Mouse (Mus musculus) cerebellum, adult 9-11 months (tissue): ENCODE measurements at regions not wholly inside any gene's neighbourhood (a gene's known extent, or its start where the extent isn't known, plus 50 kb on each side); places are given as distances from the start of the nearest gene placed in this dataset.
"Not testable (repeated sequence)": the region's sequence is repeated elsewhere in the genome, so short reads cannot be mapped to it uniquely, and the experiment has no call there.

ENCODE experiments used
- DNase-seq: peaks from one replicate; pipeline ENCODE4 v3.0.0; 2022

DNA sequence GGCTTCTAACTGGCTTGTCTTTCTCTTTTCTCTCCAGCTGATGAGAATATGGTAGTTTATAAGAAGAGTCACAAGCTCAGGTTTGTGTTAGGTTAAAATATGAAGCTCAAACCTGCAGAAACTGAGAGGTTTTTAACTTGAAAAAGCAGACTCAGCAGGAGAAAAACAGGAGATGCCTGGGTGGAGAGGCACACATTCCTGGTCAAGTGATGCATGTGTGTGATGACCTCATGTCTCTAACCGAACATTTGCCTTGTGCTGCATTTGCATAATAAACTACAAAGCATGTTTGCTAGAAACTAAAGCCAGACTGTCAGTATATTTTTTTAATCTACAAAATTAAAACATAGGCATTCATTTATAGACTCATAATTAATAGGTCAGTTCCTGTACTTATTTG, 182.2 kb upstream of the Ctso start:
- no peak for DNase-seq

DNA sequence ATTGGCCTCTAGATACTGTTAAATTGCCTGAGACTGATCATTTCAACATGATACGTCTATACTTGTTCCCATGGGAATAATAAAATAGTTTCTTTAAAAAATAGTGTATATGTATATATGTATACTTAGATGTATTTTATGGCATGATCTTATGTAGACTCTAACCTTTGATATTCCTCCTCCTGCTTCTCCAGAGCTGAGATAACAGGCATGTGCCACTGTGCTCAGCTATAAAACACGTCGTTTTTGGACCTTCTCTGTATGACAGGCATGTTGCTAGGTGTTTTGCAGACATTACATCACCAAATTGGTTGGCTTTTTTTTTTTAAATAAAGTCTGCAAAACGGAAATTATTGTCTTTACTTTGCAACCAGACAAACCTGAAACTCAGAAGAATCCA, 179.4 kb upstream of the Ctso start:
- no peak for DNase-seq

DNA sequence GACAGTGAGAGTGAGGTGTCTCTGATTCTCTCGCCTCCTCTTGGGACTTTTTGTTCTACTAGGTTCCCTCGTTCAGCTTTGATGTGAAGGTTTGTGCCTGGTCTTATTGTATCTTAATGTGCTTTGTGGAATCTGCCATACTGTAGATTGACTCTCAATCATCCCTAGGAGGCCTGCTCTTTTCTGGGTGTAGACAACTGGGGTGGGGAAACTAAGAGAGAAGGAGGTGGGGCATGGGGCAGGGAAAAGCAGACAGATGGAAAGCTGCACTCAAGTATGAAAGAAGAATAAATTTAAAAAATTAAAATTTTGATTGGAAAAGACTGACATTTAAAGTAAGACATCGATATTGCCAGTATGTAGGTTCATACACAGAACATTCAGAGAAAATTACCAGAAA, 172.0 kb upstream of the Ctso start:
- DNase-seq = no peak

DNA sequence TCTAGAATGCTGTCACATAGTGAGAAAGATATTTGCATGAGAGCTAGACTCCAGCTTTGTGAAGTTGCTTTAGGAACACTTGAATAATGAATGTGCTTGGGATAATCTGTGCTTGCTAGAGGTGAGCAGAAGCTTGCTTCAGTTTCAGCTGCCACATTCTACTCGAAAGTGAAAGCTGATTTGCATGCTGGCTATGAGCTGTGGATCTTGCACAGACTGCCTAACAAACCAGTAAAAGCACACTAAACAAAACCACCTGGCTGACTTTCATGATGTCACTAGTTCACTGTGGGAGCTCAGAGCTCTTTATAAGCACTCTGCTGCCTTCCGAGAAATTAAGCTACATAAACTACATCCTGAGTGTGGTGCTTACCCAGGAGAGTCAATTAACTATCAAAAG, 171.5 kb upstream of the Ctso start:
- DNase-seq = no peak

DNA sequence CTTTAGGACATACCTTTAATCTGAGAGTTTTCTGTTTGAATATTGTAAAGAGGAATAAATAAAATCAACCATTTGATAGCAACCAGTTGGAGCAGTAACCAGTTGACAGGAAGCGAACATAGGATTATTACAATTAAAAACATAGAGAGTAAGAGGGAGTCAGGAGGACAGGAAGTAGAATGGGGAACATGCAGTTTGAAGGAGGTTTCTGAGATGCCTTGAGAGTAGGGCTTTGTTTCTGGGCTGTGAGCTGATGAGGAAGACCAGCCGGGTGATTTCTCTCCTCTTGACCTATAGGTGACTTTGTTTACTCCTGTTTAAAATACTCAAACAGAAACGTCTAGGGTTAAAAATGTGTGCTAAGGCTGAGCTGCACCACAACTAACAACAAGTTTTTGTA, 160.6 kb upstream of the Ctso start:
- no peak for DNase-seq

DNA sequence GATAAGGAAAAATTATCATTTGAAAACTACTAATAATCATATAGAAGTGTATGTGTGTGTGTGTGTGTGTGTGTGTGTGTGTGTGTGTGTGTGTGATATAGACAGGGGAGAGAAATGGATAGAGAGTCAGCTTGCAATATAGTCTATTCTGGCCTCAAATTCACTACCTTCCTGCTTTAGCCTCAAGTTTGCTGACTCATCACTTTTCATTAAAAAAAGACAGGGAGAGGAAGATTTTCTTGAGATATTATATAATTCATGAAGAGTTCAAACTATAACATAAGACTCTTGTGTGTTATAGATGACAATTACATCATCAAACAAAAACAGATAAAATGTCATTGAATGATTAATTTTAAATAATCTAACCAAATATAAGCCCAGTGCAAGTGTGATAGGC, 159.4 kb upstream of the Ctso start:
- no peak for DNase-seq

DNA sequence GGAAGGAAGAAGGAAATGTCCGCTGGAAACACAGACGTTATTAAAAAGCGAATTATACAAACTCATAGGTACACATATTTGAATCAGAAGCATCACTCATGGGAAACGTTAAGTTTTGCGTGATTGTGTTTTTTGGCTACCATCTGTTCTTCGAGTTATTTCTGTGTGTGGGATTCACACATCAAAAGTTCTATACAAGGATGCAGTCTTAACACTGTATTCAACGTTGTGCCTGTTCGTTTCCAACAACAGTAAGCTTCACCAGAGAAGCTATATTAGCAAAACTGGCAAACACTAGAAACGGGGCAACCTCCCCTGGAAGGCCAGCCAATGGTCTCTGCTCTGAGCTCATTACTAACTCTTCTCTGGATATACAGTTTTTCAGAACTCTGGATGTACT, 150.3 kb upstream of the Ctso start:
- no peak for DNase-seq

DNA sequence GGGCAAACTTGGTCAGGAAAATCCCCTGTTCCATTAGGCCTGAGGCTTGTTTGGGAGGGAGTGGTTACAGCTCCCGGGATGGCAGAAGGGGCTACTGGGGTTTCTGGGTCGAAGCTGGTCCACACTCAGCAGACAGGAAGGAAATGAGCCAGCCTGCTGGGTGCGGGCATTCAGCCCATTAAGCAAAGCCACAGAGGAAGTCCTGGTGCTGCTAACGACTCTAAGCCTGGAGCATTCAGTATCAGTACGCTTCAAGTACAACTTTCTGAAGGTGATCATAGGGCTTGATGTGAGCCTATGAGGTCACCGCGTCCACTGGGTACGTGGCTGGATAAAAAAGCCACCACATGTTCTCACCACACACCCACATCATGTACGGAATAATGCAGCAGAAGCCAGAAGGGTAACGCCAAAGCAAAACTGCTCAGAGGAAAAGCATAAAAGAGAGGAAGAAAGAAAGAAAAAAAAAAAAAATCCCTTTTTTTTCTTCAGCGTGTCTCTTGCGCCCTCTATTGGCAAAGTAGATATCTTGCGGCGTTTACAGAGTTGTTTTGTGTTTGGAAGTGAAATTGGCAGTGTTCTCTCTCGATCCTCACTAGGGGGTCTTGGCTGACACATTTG, 149.4 kb upstream of the Ctso start:
- peak; percentile 4 for DNase-seq

DNA sequence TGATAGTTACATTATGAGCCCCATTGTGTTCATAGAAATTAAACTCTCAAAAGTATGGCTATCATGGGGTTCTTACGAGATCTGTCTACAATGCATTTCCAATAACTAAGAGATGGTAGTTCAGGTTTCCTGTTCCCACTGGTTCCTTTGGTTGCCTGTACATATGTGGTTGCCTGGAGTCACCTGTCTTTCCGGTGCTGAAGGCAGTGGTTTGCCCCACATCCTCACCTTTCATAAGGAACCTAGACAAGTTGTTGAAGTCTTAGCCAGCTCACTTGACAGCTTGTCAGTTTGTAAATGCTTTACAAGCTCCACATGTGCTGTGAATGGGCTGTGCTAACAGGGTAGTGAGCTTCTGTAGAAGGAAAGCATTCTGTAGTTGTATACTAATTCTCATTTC, 143.5 kb upstream of the Ctso start:
- DNase-seq = no peak

DNA sequence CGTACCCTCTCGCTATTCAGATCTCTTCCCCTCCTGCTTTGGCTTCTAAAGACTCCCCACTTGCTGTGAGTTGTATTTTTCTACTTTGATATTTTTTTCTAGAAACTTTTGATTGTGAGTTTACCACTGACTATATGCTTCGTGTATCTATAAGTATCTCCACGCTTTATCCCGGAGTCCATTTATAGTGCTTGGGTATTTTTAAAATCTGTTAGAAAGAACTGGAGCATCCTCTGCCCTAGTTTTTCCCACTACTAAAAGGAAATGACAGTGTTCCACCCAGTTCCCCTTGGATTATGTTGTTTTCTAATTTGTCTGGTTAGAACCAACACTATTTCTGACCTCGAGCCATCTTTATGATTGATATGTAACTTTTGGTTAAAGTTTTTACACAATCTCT, 142.7 kb upstream of the Ctso start:
- no peak for DNase-seq

DNA sequence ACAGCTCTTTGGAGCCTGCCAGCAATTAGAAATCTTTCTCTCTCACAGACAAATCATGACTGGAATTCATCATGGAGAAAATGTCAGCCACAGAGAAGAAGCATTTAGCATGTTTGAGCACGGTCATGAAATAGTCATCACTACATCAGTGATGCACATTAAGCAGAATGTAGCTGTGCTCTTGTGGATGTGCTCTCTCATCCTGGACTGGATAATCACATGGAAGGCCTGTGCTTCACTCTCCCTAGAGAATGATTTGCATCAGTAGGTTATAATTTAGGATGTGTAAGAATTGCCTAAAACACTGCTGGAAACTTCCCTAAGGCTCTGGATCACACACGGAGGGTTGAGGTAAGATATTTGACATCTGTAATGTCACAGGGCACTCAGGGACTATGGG, 130.3 kb upstream of the Ctso start:
- no peak for DNase-seq

DNA sequence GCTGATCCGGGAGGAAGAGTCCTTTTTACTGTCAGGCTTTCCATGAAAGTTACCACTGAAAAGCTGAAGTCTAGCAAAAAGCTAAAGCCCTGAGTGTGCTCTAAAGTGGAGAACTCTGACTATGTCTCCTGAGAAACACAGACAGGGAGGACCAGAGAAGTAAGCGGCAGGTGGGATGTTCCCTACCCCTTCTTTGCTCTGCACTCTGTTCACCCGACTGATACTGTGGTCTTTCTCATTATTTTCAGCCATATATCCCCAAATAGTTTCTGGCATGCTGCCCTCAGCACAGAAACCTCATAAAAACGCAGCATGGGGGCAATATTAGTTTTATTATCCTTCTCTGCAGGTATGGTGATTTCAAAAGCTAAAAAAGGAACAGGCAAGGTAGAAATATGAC, 126.7 kb upstream of the Ctso start:
- DNase-seq = no peak

DNA sequence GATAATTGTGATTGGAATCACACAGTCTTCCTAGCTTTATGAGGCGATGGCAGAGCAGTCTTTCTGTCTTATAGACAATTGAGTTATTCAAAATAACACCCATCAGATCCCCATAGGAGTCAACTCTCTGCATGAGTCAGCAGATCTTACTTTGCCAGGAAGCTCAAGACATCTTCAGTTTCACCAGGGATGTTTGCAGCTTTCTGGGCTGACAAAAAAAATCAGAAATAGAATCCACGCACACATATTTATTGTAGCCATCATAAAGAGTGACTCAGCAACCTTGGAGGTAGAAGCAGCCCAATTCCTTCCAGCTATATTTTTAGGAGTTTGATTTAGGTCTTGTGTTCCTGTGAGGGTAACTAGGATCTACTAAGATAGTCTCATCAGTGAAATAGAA, 122.8 kb upstream of the Ctso start:
- DNase-seq = no peak

DNA sequence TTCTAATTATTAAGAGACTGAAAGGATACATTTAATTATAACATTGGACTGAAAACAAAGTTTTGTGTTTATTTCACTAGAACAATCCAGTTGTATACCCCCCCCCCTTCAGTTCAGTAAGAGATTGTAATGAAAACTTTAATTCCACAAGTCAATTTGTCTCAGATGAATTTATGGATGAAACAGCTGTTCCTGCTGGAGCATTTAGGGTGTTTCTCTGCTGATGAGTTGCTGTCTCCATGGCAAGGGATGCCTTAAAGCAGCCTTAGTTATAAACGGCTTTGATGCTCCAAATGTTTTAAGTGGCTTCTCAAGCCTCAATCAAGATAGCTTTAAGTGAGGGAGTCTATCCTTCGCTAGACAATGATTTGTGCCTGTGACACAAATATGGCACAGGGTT, 112.1 kb upstream of the Ctso start:
- DNase-seq = no peak

DNA sequence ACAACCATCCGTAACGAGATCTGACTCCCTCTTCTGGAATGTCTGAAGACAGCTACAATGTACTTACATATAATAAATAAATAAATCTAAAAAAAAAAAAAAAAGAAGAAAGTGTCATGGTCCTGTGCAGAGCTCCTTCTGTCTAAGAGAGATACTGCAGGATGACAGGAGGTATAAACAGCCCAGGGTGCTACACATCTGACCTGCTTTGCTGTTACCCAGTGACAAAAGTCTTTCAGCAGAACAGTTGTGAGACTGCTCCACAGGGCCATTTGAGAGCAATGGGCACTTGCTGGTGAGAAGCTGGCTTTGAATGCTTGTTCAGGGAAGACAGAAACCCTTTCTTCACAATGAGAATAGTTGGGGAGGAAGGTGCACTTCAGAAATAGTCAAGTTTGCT, 102.9 kb upstream of the Ctso start:
- no peak for DNase-seq

DNA sequence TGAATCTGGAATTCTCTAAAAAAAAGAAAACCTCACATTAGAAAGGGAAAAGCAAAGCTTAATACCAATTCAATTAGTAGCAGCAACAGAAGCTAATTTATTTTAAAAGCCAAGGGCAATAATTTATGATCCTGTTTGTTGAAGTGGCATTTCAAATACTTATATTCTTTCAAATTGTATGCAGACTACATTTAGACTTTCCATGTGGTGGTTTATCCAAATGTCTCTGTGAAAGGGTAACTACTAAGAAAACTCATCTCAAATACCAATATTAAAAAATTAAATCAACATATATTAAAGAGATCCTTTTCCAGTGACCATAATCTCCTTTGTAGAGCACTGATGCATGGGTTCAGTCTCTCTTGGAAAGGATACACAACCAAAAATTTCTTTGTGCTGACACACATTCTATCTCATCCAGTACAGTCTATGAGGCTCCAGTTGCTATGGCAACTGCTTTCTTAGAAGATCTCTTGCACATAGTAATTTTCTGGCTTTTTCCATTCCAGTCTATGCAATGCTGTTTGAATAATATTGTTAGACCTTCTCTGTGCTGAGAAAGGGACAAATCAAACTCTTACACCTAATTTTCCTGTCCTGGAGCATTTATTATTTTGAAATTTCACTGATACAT, 102.3 kb upstream of the Ctso start:
- DNase-seq = no peak

DNA sequence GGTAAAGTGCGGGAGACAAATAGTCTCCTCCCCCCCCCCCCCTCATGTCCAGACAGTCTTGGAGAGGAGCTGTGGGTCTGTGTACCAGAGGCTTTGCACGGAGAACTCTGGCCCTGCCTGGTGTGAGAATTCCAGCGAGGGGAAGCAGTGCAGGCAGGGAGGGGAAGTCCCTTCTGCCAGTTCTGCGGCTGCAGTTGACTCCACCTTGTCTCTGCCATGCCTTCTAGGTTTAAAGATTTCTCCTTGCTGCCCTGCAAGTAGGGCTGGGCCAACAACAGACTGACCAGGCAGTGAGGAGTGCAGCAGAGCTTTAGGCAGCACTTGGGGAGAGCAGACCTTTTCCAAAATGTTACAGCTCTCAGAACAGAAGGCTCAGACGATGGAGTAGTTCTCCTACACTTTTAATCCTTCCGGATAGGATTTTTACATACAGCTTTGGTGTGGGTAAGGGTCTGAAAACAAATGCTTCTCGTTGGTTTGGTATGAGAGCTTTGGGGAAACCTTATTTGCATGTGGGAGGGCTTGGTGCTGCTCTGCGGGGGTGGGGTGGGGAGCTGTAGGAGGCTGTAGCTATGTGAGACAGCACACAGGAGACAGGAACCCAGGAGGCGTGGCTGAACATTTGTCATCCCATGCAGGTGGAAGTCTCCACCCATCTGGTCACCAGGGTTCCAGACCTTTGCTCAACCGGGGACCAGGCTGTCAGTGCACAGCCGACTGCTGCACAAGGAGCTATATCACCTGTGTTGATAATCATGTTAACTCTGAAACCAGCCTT, 96.8 kb upstream of the Ctso start:
- DNase-seq = no peak

DNA sequence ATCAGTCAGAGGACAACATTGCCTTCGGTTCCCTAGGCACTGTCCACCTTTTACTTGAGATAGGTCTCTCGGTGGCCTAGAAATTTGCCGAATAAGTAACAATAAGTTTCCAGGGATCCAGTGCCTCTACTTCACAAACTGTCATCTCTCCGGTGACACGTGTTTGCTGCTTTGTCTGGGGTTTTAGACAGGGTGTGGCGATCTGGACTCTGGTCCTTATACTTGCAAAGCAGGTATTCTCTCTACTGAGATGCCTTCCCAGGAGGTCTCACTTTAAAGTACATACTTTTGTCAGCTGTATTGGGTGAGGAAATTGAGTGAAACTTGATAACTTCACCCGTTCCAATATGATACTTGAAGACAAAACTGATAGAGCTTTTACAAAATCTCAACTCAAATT, 95.9 kb upstream of the Ctso start:
- no peak for DNase-seq

DNA sequence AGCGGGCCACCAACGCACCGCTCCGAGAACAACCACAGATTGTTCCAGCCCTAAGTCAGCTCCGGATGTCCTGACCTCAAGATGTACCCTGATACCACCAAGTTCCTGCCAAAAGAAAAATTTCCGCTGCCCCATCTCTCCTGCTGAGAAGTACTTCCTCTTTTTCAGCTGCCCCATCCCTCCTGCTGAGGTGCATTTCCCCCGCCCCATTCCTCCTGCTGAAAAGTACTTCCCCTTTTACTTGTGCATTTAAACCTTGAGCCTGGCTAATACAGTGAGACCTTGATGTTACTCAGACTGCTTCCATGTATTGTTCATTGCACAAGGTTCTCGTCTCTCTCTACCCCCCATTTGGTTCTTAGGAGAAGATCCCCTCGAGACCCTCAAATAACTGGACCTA, 94.3 kb upstream of the Ctso start:
- DNase-seq = not testable (repeated sequence)

DNA sequence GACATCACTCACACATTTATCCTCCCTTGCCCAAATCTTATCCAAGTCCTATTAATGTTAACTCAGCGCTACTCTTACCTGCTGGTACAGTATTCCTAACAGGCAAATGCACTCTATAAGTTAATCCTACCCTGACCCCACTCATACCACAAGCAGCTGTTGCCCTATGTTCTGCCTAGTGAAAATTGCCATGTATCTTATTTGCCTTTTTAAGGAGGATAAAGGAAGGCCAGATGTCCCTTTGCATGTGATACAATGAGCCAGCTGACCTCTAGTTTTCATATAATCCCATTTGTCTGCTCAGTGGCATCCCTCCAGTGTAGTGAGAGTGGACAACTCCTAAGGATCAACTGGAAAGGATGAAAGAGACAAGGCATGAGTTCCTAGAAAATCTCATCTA, 67.9 kb upstream of the Ctso start:
- no peak for DNase-seq
